Mouse (Mus musculus): ENCODE measurements around the gene Cngb1. TPM values are rescaled to one million over a fixed set of nuclear protein-coding genes. Genes with fewer than 3 reads are reported as not detected.

The Cngb1 gene
- 0.81 TPM for polyA plus RNA-seq (2014; fragmentation: Illumina TruSeq; extraction: RNeasy Lipid Tissue Mini Kit (QIAGEN cat#74804); ENCODE audit: low read depth, low replicate concordance)

GRCm38 (mm10) chr8:95306431-95306830, at the start of gene Cngb1:
Gene Cngb1, minus strand, starts transcription at chr8:95306585.

GRCm38 (mm10) chr8:95352151-95352870, 45.9 kb upstream of the Cngb1 start, which contains the start of gene Mmp15:
Gene Mmp15, plus strand, starts transcription at chr8:95352268.

GRCm38 (mm10) chr8:95331720-95332436, 25.5 kb upstream of the Cngb1 start, which contains the start of the genes Zfp319 and Usb1:
Gene Zfp319, minus strand, starts transcription at chr8:95331950.
Gene Usb1, plus strand, starts transcription at chr8:95332284.

GRCm38 (mm10) chr8:95310342-95310970, 4.1 kb upstream of the Cngb1 start, which contains the start of gene Tepp:
Gene Tepp, plus strand, starts transcription at chr8:95310566.

GRCm38 (mm10) chr8:95202649-95203275, 103.6 kb downstream of the Cngb1 start, which contains the start of gene Kifc3:
Gene Kifc3, minus strand, starts transcription at chr8:95202812.

Other genes with a start within 250 kb of the Cngb1 start
- gene Katnb1, start 225.4 kb downstream of the Cngb1 start, polyA plus RNA-seq (2014; fragmentation: Illumina TruSeq; extraction: RNeasy Lipid Tissue Mini Kit (QIAGEN cat#74804); ENCODE audit: low read depth, low replicate concordance): 1.5 TPM
- 0.98 TPM for gene Kifc3, start 103.8 kb downstream of the Cngb1 start, polyA plus RNA-seq (2014; fragmentation: Illumina TruSeq; extraction: RNeasy Lipid Tissue Mini Kit (QIAGEN cat#74804); ENCODE audit: low read depth, low replicate concordance)
- gene Tepp, start 4.0 kb upstream of the Cngb1 start, polyA plus RNA-seq (2014; fragmentation: Illumina TruSeq; extraction: RNeasy Lipid Tissue Mini Kit (QIAGEN cat#74804); ENCODE audit: low read depth, low replicate concordance): 6.2 TPM
- 0.71 TPM for gene Zfp319, start 25.4 kb upstream of the Cngb1 start, polyA plus RNA-seq (2014; fragmentation: Illumina TruSeq; extraction: RNeasy Lipid Tissue Mini Kit (QIAGEN cat#74804); ENCODE audit: low read depth, low replicate concordance)
- gene Usb1, start 25.7 kb upstream of the Cngb1 start, polyA plus RNA-seq (2014; fragmentation: Illumina TruSeq; extraction: RNeasy Lipid Tissue Mini Kit (QIAGEN cat#74804); ENCODE audit: low read depth, low replicate concordance): 3.2 TPM
- gene Mmp15, start 45.7 kb upstream of the Cngb1 start, polyA plus RNA-seq (2014; fragmentation: Illumina TruSeq; extraction: RNeasy Lipid Tissue Mini Kit (QIAGEN cat#74804); ENCODE audit: low read depth, low replicate concordance): not detected
- gene Cfap20, start 128.3 kb upstream of the Cngb1 start, polyA plus RNA-seq (2014; fragmentation: Illumina TruSeq; extraction: RNeasy Lipid Tissue Mini Kit (QIAGEN cat#74804); ENCODE audit: low read depth, low replicate concordance): 141 TPM
- gene Csnk2a2, start 183.5 kb upstream of the Cngb1 start, polyA plus RNA-seq (2014; fragmentation: Illumina TruSeq; extraction: RNeasy Lipid Tissue Mini Kit (QIAGEN cat#74804); ENCODE audit: low read depth, low replicate concordance): 631 TPM
- gene Ccdc113, start 227.5 kb upstream of the Cngb1 start, polyA plus RNA-seq (2014; fragmentation: Illumina TruSeq; extraction: RNeasy Lipid Tissue Mini Kit (QIAGEN cat#74804); ENCODE audit: low read depth, low replicate concordance): 195 TPM

Data from testis, adult 10 weeks (tissue).